10 mouse cellular contexts compared by ENCODE assay signal in genomic region chr2:178137518-178137917, GRCm38 (mm10). TPM values are rescaled to one million over a fixed set of nuclear protein-coding genes. Genes with fewer than 3 reads are reported as not detected.
A peak's percentile ranks its signal among the peaks of the same experiment; 100 is the strongest.
DNase-seq lines count a peak whose midpoint lies in the region; ATAC-seq and TF ChIP-seq lines count a peak whose summit lies in the region.
"Had no signal": no experiment of that assay in that cellular context is flagged by ENCODE, and none has a peak within 500 bp of the region (broad histone marks: within the 10 kb centered on the region; RNA-seq: fewer than 3 reads in every experiment).

No protein-coding gene starts in this region.

- H3K9ac ChIP-seq in heart, embryonic 12.5 days: no peak overlapping the region
- no peak overlapping the region for H3K9ac ChIP-seq in midbrain, postnatal 0 days (replicated peaks; ENCODE audit: low read length, poor library complexity, severe bottlenecking)
- H3K9ac ChIP-seq: lung, embryonic 15.5 days had no signal

- H3K36me3 ChIP-seq in heart, embryonic 12.5 days: no peaks in the 10 kb centered on the region
- no peaks in the 10 kb centered on the region for H3K36me3 ChIP-seq in midbrain, postnatal 0 days (ENCODE audit: insufficient read depth, low read length)
- H3K36me3 ChIP-seq: lung, embryonic 15.5 days had no signal

- ATAC-seq in heart, embryonic 12.5 days (ENCODE audit: insufficient number of reproducible peaks, low FRiP score): no peak
- no peak for ATAC-seq in midbrain, postnatal 0 days (ENCODE audit: low FRiP score)

- no peak overlapping the region for H3K4me3 ChIP-seq in heart, embryonic 12.5 days
- H3K4me3 ChIP-seq in midbrain, postnatal 0 days (ENCODE audit: low read depth, low read length): no peak overlapping the region
- H3K4me3 ChIP-seq: erythroblast, embryonic 14.5 days; lung, embryonic 15.5 days had no signal

- H3K27me3 ChIP-seq in heart, embryonic 12.5 days (replicated peaks): peaks cover 51% of the 10 kb centered on the region
- no peaks in the 10 kb centered on the region for H3K27me3 ChIP-seq in midbrain, postnatal 0 days (ENCODE audit: insufficient read depth, low read length)

- H3K4me1 ChIP-seq in heart, embryonic 12.5 days (replicated peaks): peaks cover 6% of the 10 kb centered on the region
- H3K4me1 ChIP-seq in midbrain, postnatal 0 days (ENCODE audit: insufficient read depth, low read length): peaks cover 6% of the 10 kb centered on the region; the same call in 1 of the 2 replicates
- H3K4me1 ChIP-seq: lung, embryonic 15.5 days had no signal

- peak; percentile 43 to 64 for DNase-seq in heart, postnatal 14 days
- DNase-seq in 416B (ENCODE audit: low read depth) (peak; percentile 65), NIH3T3 (ENCODE audit: low read depth) (peak; percentile 74)
- DNase-seq in cerebellum, postnatal 4 days (ENCODE audit: low spot score in 2 of 2): peak; percentile 51 to 65
- DNase-seq in kidney, postnatal 4 days: peak; percentile 50 to 63
- DNase-seq in midbrain, postnatal 0 days (ENCODE audit: low spot score): peak; percentile 81
- DNase-seq in gastrocnemius, postnatal 4 days (ENCODE audit: low spot score in 2 of 2): no peak

- H3K27ac ChIP-seq in heart, embryonic 12.5 days (ENCODE audit: poor library complexity, severe bottlenecking): no peak overlapping the region
- H3K27ac ChIP-seq in midbrain, postnatal 0 days (ENCODE audit: low read depth, low read length): no peak overlapping the region
- H3K27ac ChIP-seq: lung, embryonic 15.5 days had no signal

- H3K9me3 ChIP-seq in heart, embryonic 12.5 days (replicated peaks): no peaks in the 10 kb centered on the region
- H3K9me3 ChIP-seq in midbrain, postnatal 0 days (ENCODE audit: low read length): no peaks in the 10 kb centered on the region
- H3K9me3 ChIP-seq: lung, embryonic 15.5 days had no signal

- peak; percentile 98 for TF ChIP-seq CTCF in midbrain, postnatal 0 days (IDR thresholded peaks at IDR 0.05)

- no peak overlapping the region for H3K4me2 ChIP-seq in heart, embryonic 12.5 days
- H3K4me2 ChIP-seq in midbrain, postnatal 0 days (ENCODE audit: low read depth, low read length, poor library complexity, severe bottlenecking): no peak overlapping the region
- H3K4me2 ChIP-seq: lung, embryonic 15.5 days had no signal

- intact Hi-C loops in heart, postnatal 14 days (cut with DNase I): loop anchor here (1.0 to 5.0 kb wide), 3 partner anchors 111 to 200 kb away; no protein-coding TSS in a partner anchor

- WGBS in heart, embryonic 12.5 days: 10% methylated on average over 3 of the region's 3 CpGs
- WGBS in midbrain, postnatal 0 days: 7% methylated on average over 3 of the region's 3 CpGs

RNA-seq across cellular contexts. Expression of gene Phactr3, which starts 18.7 kb away (rescaled TPM):
- 1 to 10 TPM; 1.2 to 1.4 TPM for total RNA-seq in heart, postnatal 14 days (2021)
- polyA plus RNA-seq in heart, embryonic 12.5 days (2016; fragmentation: Nextera tagmentation; extraction: Ambion mirVana): 10.1 TPM in 2 replicates
- 105 and 130 TPM in 2 replicates for total RNA-seq in midbrain, postnatal 0 days (2014; rRNA removed)
- 94.2 and 96.5 TPM in 2 replicates for polyA plus RNA-seq in midbrain, postnatal 0 days (2015; fragmentation: Nextera tagmentation; extraction: Ambion mirVana)
- total RNA-seq in gastrocnemius, postnatal 4 days (2021): under 1 TPM; 0.17 to 0.29 TPM
- polyA plus RNA-seq: erythroblast, embryonic 14.5 days had no signal

RNA-seq across cellular contexts. Expression of gene Zfp931, which starts 59.2 kb away (rescaled TPM):
- 10 to 100 TPM; 10.8 to 12.4 TPM for total RNA-seq in heart, postnatal 14 days (2021)
- polyA plus RNA-seq in heart, embryonic 12.5 days (2016; fragmentation: Nextera tagmentation; extraction: Ambion mirVana): 12.2 and 14.4 TPM in 2 replicates
- total RNA-seq in midbrain, postnatal 0 days (2014; rRNA removed): 17.4 and 17.5 TPM in 2 replicates
- polyA plus RNA-seq in midbrain, postnatal 0 days (2015; fragmentation: Nextera tagmentation; extraction: Ambion mirVana): 12.9 and 14.8 TPM in 2 replicates
- 10 to 100 TPM in 1 of 2 experiments, 1 to 10 TPM in 1; 8.4 to 11.4 TPM for total RNA-seq in gastrocnemius, postnatal 4 days (2021)
- polyA plus RNA-seq: erythroblast, embryonic 14.5 days had no signal

Comparison
In these comparisons a context has a peak if more than half of its experiments do, and no peak if none do; other contexts are left out.
1. DNase-seq: peak in heart, postnatal 14 days (2 of 2), 416B (single experiment), NIH3T3 (single experiment), cerebellum, postnatal 4 days (2 of 2), kidney, postnatal 4 days (2 of 2) and midbrain, postnatal 0 days (single experiment); none in gastrocnemius, postnatal 4 days (0 of 2).
2. RNA of gene Phactr3, which starts 18.7 kb away (total RNA-seq): 105 to 130 TPM in midbrain, postnatal 0 days; 1.2 to 1.4 TPM in heart, postnatal 14 days and 0.17 to 0.29 TPM in gastrocnemius, postnatal 4 days; every median in the first group is over 10 times any median in the second.